Comparison of ENCODE assay signal across 16 mouse cellular contexts in genomic region chr10:18243614-18244013, GRCm38 (mm10). TPM values are rescaled to one million over a fixed set of nuclear protein-coding genes. Genes with fewer than 3 reads are reported as not detected.
DNase-seq lines count a peak whose midpoint lies in the region; ATAC-seq and TF ChIP-seq lines count a peak whose summit lies in the region.
"Had no signal": no experiment of that assay in that cellular context is flagged by ENCODE, and none has a peak within 500 bp of the region (broad histone marks: within the 10 kb centered on the region; RNA-seq: fewer than 3 reads in every experiment).

No protein-coding gene starts in this region.

- dilution Hi-C loops in CH12.LX (cut with MboI; ENCODE audit: extremely low pct_ligation_motif_present, extremely low pct_unique_long_range_greater_than_20kb, low sequenced_read_pairs) = no loop called here

- DNase-seq in hindbrain, embryonic 14.5 days (ENCODE audit: low spot score) = peak; percentile 31
- no peak for DNase-seq in hindbrain, embryonic 10.5 days (ENCODE audit: low spot score)
- DNase-seq in liver, embryonic 14.5 days (ENCODE audit: low read depth in 3 of 3, low spot score in 3 of 3) = no peak
- no peak for DNase-seq in liver
- no peak for DNase-seq in CH12.LX (ENCODE audit: extremely low read depth)
- peak; percentile 8 for DNase-seq in induced T-regulatory cell, adult 2 months (ENCODE audit: low read depth)
- no peak for DNase-seq in layer of hippocampus, adult 9-11 months
- DNase-seq: cerebellum, adult 2 months; heart, postnatal 10 days; right cerebral cortex, adult 18-20 months; thymus, postnatal 14 days had no signal

- no peak for ATAC-seq in hindbrain, embryonic 14.5 days (ENCODE audit: low FRiP score)
- ATAC-seq in liver, embryonic 14.5 days (ENCODE audit: insufficient read depth) = no peak
- ATAC-seq: intestine, embryonic 16.5 days; midbrain, embryonic 15.5 days had no signal

- 72% methylated on average over 2 of the region's 2 CpGs for WGBS in hindbrain, embryonic 14.5 days
- 66% methylated on average over 2 of the region's 2 CpGs for WGBS in hindbrain, embryonic 10.5 days
- WGBS in liver, embryonic 14.5 days (ENCODE audit: insufficient replicate concordance) = 55% methylated on average over 2 of the region's 2 CpGs

- in situ Hi-C loops in CH12.LX (cut with MboI; ENCODE audit: low pct_ligation_motif_present, low pct_unique_long_range_greater_than_20kb, low sequenced_read_pairs) = loop anchor here (10.0 kb wide), 1 partner anchor 291 kb away; no protein-coding TSS in a partner anchor

- no peaks in the 10 kb centered on the region for H3K79me2 ChIP-seq in CH12.LX (replicated peaks; ENCODE audit: control insufficient read depth, extremely low read depth, insufficient read depth, poor library complexity, severe bottlenecking)

- no peak for TF ChIP-seq EP300 in liver, embryonic 14.5 days (IDR thresholded peaks at IDR 0.05; ENCODE audit: low read depth)
- no peak for TF ChIP-seq EP300 in CH12.LX (IDR thresholded peaks at IDR 0.05; ENCODE audit: low read length)

- TF ChIP-seq RAD21 in CH12.LX (IDR thresholded peaks at IDR 0.05; ENCODE audit: low read depth, low read length) = peak; percentile 58

- H3K4me3 ChIP-seq in hindbrain, embryonic 14.5 days (replicated peaks; ENCODE audit: low read length) = no peak overlapping the region
- no peak overlapping the region for H3K4me3 ChIP-seq in hindbrain, embryonic 10.5 days
- H3K4me3 ChIP-seq in liver, embryonic 14.5 days (ENCODE audit: insufficient read depth in 1 of 2, low read depth in 2 of 2, low read length in 2 of 2) = no peak overlapping the region
- H3K4me3 ChIP-seq in CH12.LX (replicated peaks in 1 of 3; ENCODE audit: low read depth in 2 of 3, low read length in 2 of 3, poor library complexity in 1 of 3) = no peak overlapping the region
- H3K4me3 ChIP-seq: embryonic facial prominence, embryonic 15.5 days; liver, embryonic 15.5 days; midbrain, embryonic 15.5 days; neural tube, embryonic 13.5 days had no signal

- H3K9ac ChIP-seq in hindbrain, embryonic 14.5 days = no peak overlapping the region
- H3K9ac ChIP-seq in liver, embryonic 14.5 days (replicated peaks) = no peak overlapping the region
- no peak overlapping the region for H3K9ac ChIP-seq in CH12.LX (ENCODE audit: insufficient read depth, low read depth)
- H3K9ac ChIP-seq: embryonic facial prominence, embryonic 15.5 days; liver, embryonic 15.5 days; midbrain, embryonic 15.5 days; neural tube, embryonic 13.5 days had no signal

- no peaks in the 10 kb centered on the region for H3K36me3 ChIP-seq in hindbrain, embryonic 14.5 days (replicated peaks; ENCODE audit: control insufficient read depth, insufficient read depth)
- no peaks in the 10 kb centered on the region for H3K36me3 ChIP-seq in hindbrain, embryonic 10.5 days
- no peaks in the 10 kb centered on the region for H3K36me3 ChIP-seq in liver, embryonic 14.5 days (replicated peaks; ENCODE audit: control insufficient read depth, insufficient read depth, low read depth)
- no peaks in the 10 kb centered on the region for H3K36me3 ChIP-seq in CH12.LX (replicated peaks in 1 of 2; ENCODE audit: control insufficient read depth in 1 of 2, insufficient read depth in 1 of 2, low read length in 1 of 2)
- H3K36me3 ChIP-seq: embryonic facial prominence, embryonic 15.5 days; liver, embryonic 15.5 days; midbrain, embryonic 15.5 days; neural tube, embryonic 13.5 days had no signal

- H3K9me3 ChIP-seq in hindbrain, embryonic 14.5 days (ENCODE audit: control insufficient read depth, low read length) = no peaks in the 10 kb centered on the region
- no peaks in the 10 kb centered on the region for H3K9me3 ChIP-seq in hindbrain, embryonic 10.5 days
- no peaks in the 10 kb centered on the region for H3K9me3 ChIP-seq in liver, embryonic 14.5 days (ENCODE audit: control insufficient read depth, low read length)
- H3K9me3 ChIP-seq in CH12.LX (replicated peaks; ENCODE audit: low read length) = no peaks in the 10 kb centered on the region
- H3K9me3 ChIP-seq: embryonic facial prominence, embryonic 15.5 days; liver, embryonic 15.5 days; midbrain, embryonic 15.5 days; neural tube, embryonic 13.5 days had no signal

- no peaks in the 10 kb centered on the region for H3K27me3 ChIP-seq in hindbrain, embryonic 14.5 days (ENCODE audit: control insufficient read depth, insufficient read depth, low read length)
- no peaks in the 10 kb centered on the region for H3K27me3 ChIP-seq in hindbrain, embryonic 10.5 days (ENCODE audit: insufficient read depth, poor library complexity, severe bottlenecking)
- H3K27me3 ChIP-seq in liver, embryonic 14.5 days (ENCODE audit: control insufficient read depth, insufficient read depth, low read length) = no peaks in the 10 kb centered on the region
- H3K27me3 ChIP-seq in CH12.LX (replicated peaks) = no peaks in the 10 kb centered on the region
- H3K27me3 ChIP-seq: embryonic facial prominence, embryonic 15.5 days; liver, embryonic 15.5 days; midbrain, embryonic 15.5 days; neural tube, embryonic 13.5 days had no signal

- no peak for TF ChIP-seq POLR2A in CH12.LX (IDR thresholded peaks at IDR 0.05; ENCODE audit: low read depth, low read length)

- H3K4me2 ChIP-seq in hindbrain, embryonic 14.5 days (replicated peaks) = no peak overlapping the region
- H3K4me2 ChIP-seq in liver, embryonic 14.5 days (ENCODE audit: low read depth) = no peak overlapping the region
- H3K4me2 ChIP-seq in CH12.LX (ENCODE audit: insufficient read depth, low read depth, poor library complexity, severe bottlenecking) = no peak overlapping the region
- H3K4me2 ChIP-seq: embryonic facial prominence, embryonic 15.5 days; liver, embryonic 15.5 days; midbrain, embryonic 15.5 days; neural tube, embryonic 13.5 days had no signal

- H3K4me1 ChIP-seq in hindbrain, embryonic 14.5 days (replicated peaks; ENCODE audit: control insufficient read depth, insufficient read depth, low read length) = no peaks in the 10 kb centered on the region
- no peaks in the 10 kb centered on the region for H3K4me1 ChIP-seq in hindbrain, embryonic 10.5 days (replicated peaks)
- no peaks in the 10 kb centered on the region for H3K4me1 ChIP-seq in liver, embryonic 14.5 days (replicated peaks; ENCODE audit: control insufficient read depth in 2 of 2, insufficient read depth in 2 of 2, low read length in 1 of 2)
- H3K4me1 ChIP-seq in CH12.LX (ENCODE audit: control insufficient read depth in 1 of 2, insufficient read depth in 2 of 2) = peaks cover 0 to 3% of the 10 kb centered on the region in 2 experiments; a peak in 2 of 4 replicates
- H3K4me1 ChIP-seq: embryonic facial prominence, embryonic 15.5 days; liver, embryonic 15.5 days; midbrain, embryonic 15.5 days; neural tube, embryonic 13.5 days had no signal

- no peak overlapping the region for H3K27ac ChIP-seq in hindbrain, embryonic 14.5 days
- H3K27ac ChIP-seq in hindbrain, embryonic 10.5 days = no peak overlapping the region
- H3K27ac ChIP-seq in liver, embryonic 14.5 days = no peak overlapping the region
- H3K27ac ChIP-seq in CH12.LX (ENCODE audit: insufficient read depth, low read depth) = no peak overlapping the region
- H3K27ac ChIP-seq: embryonic facial prominence, embryonic 15.5 days; liver, embryonic 15.5 days; midbrain, embryonic 15.5 days; neural tube, embryonic 13.5 days had no signal

- TF ChIP-seq CTCF in liver, embryonic 14.5 days (IDR thresholded peaks at IDR 0.05; ENCODE audit: low read depth) = 0 out of 2 replicates have a peak, but pooled peaks have one; percentile 4
- TF ChIP-seq CTCF in CH12.LX (conservative IDR thresholded peaks at IDR 0.05 in 1 of 2, IDR thresholded peaks at IDR 0.05 in 1 of 2; ENCODE audit: low read depth in 2 of 2, low read length in 2 of 2) = peak in 1 of 2 experiments; percentile 64; a peak in 2 of 4 replicates

TF ChIP-seq in CH12.LX, 34 proteins besides CTCF, POLR2A, EP300 and RAD21:
- TF ChIP-seq E2F4 (IDR thresholded peaks at IDR 0.05; ENCODE audit: insufficient replicate concordance, low read depth, low read length) (no peak), SMC3 (IDR thresholded peaks at IDR 0.05; ENCODE audit: low read depth, low read length) (peak; percentile 52)

RNA-seq across cellular contexts. Expression of gene Ccdc28a, which starts 8.8 kb away (rescaled TPM):
- polyA plus RNA-seq in hindbrain, embryonic 14.5 days (2014; fragmentation: Nextera tagmentation; extraction: Ambion mirVana) = 4.8 and 7.0 TPM in 2 replicates
- 5.9 and 8.3 TPM in 2 replicates for polyA plus RNA-seq in hindbrain, embryonic 10.5 days (2016; fragmentation: Nextera tagmentation; extraction: Ambion mirVana)
- polyA plus RNA-seq in liver, embryonic 14.5 days (2012; rRNA removed) = 3.7 and 6.2 TPM in 2 replicates
- polyA plus RNA-seq in liver, embryonic 14.5 days (2014; fragmentation: Nextera tagmentation; extraction: Ambion mirVana) = 6.6 TPM in 2 replicates
- total RNA-seq in CH12.LX (2012; rRNA removed) (5.5 and 10.8 TPM in 2 replicates), CH12.LX (2014; rRNA removed) (11.7 and 14.0 TPM in 2 replicates)
- 7.2 and 8.3 TPM in 2 replicates for polyA plus RNA-seq in CH12.LX (2012; ENCODE audit: insufficient read length, low read depth)

RNA-seq across cellular contexts. Expression of gene Ect2l, which starts 32.9 kb away (rescaled TPM):
- polyA plus RNA-seq in hindbrain, embryonic 14.5 days (2014; fragmentation: Nextera tagmentation; extraction: Ambion mirVana) = 0.33 and 0.51 TPM in 2 replicates
- polyA plus RNA-seq in hindbrain, embryonic 10.5 days (2016; fragmentation: Nextera tagmentation; extraction: Ambion mirVana) = 0.30 and 0.54 TPM in 2 replicates
- polyA plus RNA-seq in liver, embryonic 14.5 days (2012; rRNA removed) = 0.08 TPM in 2 replicates
- polyA plus RNA-seq in liver, embryonic 14.5 days (2014; fragmentation: Nextera tagmentation; extraction: Ambion mirVana) = 0.06 TPM in 1 of 2 replicates, not detected in the other
- not detected in 2 replicates for total RNA-seq in CH12.LX (2012; rRNA removed)
- total RNA-seq in CH12.LX (2014; rRNA removed) = not detected in 2 replicates
- not detected in 2 replicates for polyA plus RNA-seq in CH12.LX (2012; ENCODE audit: insufficient read length, low read depth)
- total RNA-seq: heart, postnatal 10 days had no signal
- polyA plus RNA-seq: liver, embryonic 15.5 days; midbrain, embryonic 15.5 days had no signal

Comparison
In these comparisons a context has a peak if more than half of its experiments do, and no peak if none do; other contexts are left out.
1. DNase-seq: peak in hindbrain, embryonic 14.5 days (single experiment) and induced T-regulatory cell, adult 2 months (single experiment); none in hindbrain, embryonic 10.5 days (single experiment), liver, embryonic 14.5 days (0 of 3), liver (single experiment), CH12.LX (single experiment) and layer of hippocampus, adult 9-11 months (single experiment).